Mouse (Mus musculus): Measurements from ENCODE around the gene Mrgpra9. TPM values are rescaled to one million over a fixed set of nuclear protein-coding genes. Genes with fewer than 3 reads are reported as not detected.
"Not testable (repeated sequence)": the region's sequence is repeated elsewhere in the genome, so short reads cannot be mapped to it uniquely, and the experiment has no call there.

Gene Mrgpra9
- total RNA-seq (2021) (not detected), polyA plus RNA-seq (2012; rRNA removed) (not detected in 2 replicates)
- long read RNA-seq = 0 reads

DNA sequence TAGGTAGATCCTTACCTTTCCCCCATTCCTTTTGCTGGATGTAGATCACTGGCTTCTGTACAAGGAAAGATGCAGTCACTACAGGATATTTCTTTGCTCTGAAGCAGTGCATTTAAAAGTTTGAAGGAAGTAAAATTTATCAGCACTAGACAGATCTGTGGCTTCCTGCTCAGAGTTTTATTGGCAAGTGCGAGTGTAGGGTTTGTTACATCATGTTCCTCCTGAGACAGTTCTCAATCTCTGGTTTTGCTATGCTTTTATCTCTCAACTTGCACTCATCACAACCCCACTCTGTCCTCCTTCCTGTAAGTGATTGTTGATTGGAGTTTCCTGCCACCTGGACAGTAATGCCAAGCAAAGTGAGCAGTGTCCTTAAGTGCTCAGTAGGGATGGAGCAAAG lies at the start of gene Mrgpra9:
TSS of gene Mrgpra9 (minus strand) at position 79 of the 400 bp plus-strand sequence.
- no peak for DNase-seq
- Histone ChIP-seq H3K27ac (no peak within 1 kb of the TSS), H3K4me1 (ENCODE audit: control insufficient read depth, insufficient read depth, low read length) (no peaks in the 10 kb centered on the region), H3K4me3 (no peak within 1 kb of the TSS), H3K36me3 (ENCODE audit: control insufficient read depth, insufficient read depth, low read length) (no peaks in the 10 kb centered on the region), H3K27me3 (ENCODE audit: control insufficient read depth, insufficient read depth, low read length) (no peaks in the 10 kb centered on the region), H3K9ac (ENCODE audit: low read depth, low read length) (no peak within 1 kb of the TSS), H3K79me2 (replicated peaks; ENCODE audit: control insufficient read depth, insufficient read depth, low read length) (no peaks in the 10 kb centered on the region)
- WGBS = 37% methylated on average over 1 of the region's 1 CpGs
- intact Hi-C loops (cut with DNase I) = no loop called here
- TF ChIP-seq CTCF (IDR thresholded peaks at IDR 0.05) (no peak), EP300 (IDR thresholded peaks at IDR 0.05; ENCODE audit: insufficient read depth, low read depth, low read length) (no peak), POLR2A (IDR thresholded peaks at IDR 0.05; ENCODE audit: insufficient read depth, low read depth, low read length) (no peak)

DNA sequence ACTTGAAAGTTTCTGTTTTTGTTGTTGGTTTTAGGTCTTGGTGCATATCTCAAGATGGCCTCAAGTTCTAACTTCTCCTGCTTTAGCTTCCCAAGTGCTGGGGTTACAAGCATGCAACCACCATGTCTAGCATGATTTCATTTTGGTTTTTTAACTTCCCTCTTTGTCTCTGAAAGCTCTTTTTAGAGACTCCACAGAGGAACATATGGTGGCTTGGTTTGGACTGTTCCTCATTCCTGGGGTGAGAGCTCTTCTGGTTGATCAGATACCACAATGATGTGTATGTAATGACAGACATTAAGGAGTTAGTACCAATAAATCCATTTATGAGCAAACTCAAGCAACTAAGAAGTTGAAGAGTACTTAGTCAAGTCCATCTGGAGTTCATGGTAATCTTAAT lies 47.0 kb upstream of the Mrgpra9 start:
- H3K4me3 ChIP-seq; H3K27me3 ChIP-seq (ENCODE audit: control insufficient read depth, insufficient read depth, low read length); H3K4me1 ChIP-seq (ENCODE audit: control insufficient read depth, insufficient read depth, low read length); intact Hi-C loops (cut with DNase I); H3K36me3 ChIP-seq (ENCODE audit: control insufficient read depth, insufficient read depth, low read length); H3K27ac ChIP-seq; H3K9ac ChIP-seq (ENCODE audit: low read depth, low read length); H3K79me2 ChIP-seq (replicated peaks; ENCODE audit: control insufficient read depth, insufficient read depth, low read length); DNase-seq: not testable (repeated sequence)

DNA sequence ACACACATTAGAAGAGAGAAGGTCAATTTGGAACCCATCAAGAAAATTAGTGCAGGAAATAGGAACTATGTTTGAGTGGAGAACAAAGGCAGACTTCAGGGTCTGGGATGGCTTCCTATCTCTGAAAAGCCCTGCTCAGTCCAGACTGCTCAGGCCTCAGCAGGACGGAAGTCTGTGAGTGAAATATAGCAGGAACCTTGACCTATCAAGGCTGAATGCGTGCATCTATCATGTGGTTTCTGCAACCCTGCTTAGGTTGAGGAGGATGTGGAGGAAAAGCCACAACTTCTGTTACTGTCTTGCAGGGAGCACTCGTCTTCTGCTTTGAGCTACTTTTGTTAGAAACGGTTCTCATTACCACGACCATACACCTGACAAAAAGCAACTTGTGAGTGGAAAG lies 18.9 kb upstream of the Mrgpra9 start:
- 72% methylated on average over 5 of the region's 5 CpGs for WGBS
- intact Hi-C loops (cut with DNase I); H3K9ac ChIP-seq (ENCODE audit: low read depth, low read length); H3K79me2 ChIP-seq (replicated peaks; ENCODE audit: control insufficient read depth, insufficient read depth, low read length); H3K4me1 ChIP-seq (ENCODE audit: control insufficient read depth, insufficient read depth, low read length); H3K27me3 ChIP-seq (ENCODE audit: control insufficient read depth, insufficient read depth, low read length); H3K4me3 ChIP-seq; H3K36me3 ChIP-seq (ENCODE audit: control insufficient read depth, insufficient read depth, low read length); H3K27ac ChIP-seq; DNase-seq: not testable (repeated sequence)

DNA sequence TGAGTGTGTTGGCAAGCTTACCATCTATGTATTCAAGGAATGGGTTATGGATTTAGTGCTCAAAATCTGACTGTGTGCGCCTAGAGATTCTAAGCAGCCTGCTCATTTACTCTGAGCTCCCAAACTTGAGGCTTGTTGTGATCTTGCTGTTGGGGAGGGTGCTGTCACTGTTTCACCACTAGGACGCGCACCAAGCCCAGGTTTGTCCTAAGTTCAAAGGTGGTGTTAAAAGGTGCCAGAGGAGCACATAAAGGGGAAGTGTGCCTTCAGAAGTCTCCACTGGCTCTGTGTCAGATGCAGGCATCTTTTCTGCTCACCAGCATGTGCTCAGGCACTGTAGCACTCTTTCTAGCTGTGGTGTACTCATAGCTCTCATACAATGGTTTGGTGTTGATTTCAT lies 8.0 kb downstream of the Mrgpra9 start:
- no peak overlapping the region for H3K4me3 ChIP-seq
- no peak overlapping the region for H3K9ac ChIP-seq (ENCODE audit: low read depth, low read length)
- WGBS = 65% methylated on average over 3 of the region's 3 CpGs
- no peaks in the 10 kb centered on the region for H3K36me3 ChIP-seq (ENCODE audit: control insufficient read depth, insufficient read depth, low read length)
- H3K27me3 ChIP-seq (ENCODE audit: control insufficient read depth, insufficient read depth, low read length) = no peaks in the 10 kb centered on the region
- DNase-seq = no peak
- TF ChIP-seq EP300 (IDR thresholded peaks at IDR 0.05; ENCODE audit: insufficient read depth, low read depth, low read length) (no peak), CTCF (IDR thresholded peaks at IDR 0.05) (no peak), POLR2A (IDR thresholded peaks at IDR 0.05; ENCODE audit: insufficient read depth, low read depth, low read length) (no peak)
- intact Hi-C loops (cut with DNase I) = no loop called here
- no peak overlapping the region for H3K27ac ChIP-seq
- H3K4me1 ChIP-seq (ENCODE audit: control insufficient read depth, insufficient read depth, low read length) = no peaks in the 10 kb centered on the region
- H3K79me2 ChIP-seq (replicated peaks; ENCODE audit: control insufficient read depth, insufficient read depth, low read length) = no peaks in the 10 kb centered on the region

DNA sequence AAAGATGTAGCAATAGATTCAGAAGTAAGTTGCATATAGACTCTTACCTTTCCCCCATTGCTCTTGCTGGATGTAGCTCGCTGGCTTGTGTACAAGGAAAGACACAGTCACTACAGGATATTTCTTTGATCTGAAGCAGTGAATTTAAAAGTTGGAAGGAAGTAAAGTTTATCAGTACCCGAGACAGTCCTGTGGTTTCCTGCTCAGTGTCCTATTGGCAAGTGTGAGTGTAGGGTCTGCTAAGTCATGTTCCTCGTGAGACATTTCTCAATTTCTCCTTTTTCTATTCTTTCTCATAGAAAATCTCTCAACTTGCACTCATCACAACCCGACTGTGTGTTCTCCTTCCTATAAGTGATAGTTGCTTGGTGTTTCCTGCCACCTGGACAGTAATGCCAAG lies 47.8 kb downstream of the Mrgpra9 start, which contains the start of gene Mrgpra6:
TSS of gene Mrgpra6 (minus strand) at position 91 of the 400 bp plus-strand sequence.
- no peaks in the 10 kb centered on the region for H3K27me3 ChIP-seq (ENCODE audit: control insufficient read depth, insufficient read depth, low read length)
- no peak within 1 kb of the TSS for H3K9ac ChIP-seq (ENCODE audit: low read depth, low read length)
- WGBS = 38% methylated on average over 4 of the region's 4 CpGs
- H3K4me3 ChIP-seq = no peak within 1 kb of the TSS
- intact Hi-C loops (cut with DNase I) = no loop called here
- no peak within 1 kb of the TSS for H3K27ac ChIP-seq
- no peaks in the 10 kb centered on the region for H3K79me2 ChIP-seq (replicated peaks; ENCODE audit: control insufficient read depth, insufficient read depth, low read length)
- no peak for TF ChIP-seq POLR2A (IDR thresholded peaks at IDR 0.05; ENCODE audit: insufficient read depth, low read depth, low read length)
- TF ChIP-seq CTCF (IDR thresholded peaks at IDR 0.05) = no peak
- TF ChIP-seq EP300 (IDR thresholded peaks at IDR 0.05; ENCODE audit: insufficient read depth, low read depth, low read length) = no peak
- no peaks in the 10 kb centered on the region for H3K4me1 ChIP-seq (ENCODE audit: control insufficient read depth, insufficient read depth, low read length)
- H3K36me3 ChIP-seq (ENCODE audit: control insufficient read depth, insufficient read depth, low read length) = no peaks in the 10 kb centered on the region
- DNase-seq = no peak

DNA sequence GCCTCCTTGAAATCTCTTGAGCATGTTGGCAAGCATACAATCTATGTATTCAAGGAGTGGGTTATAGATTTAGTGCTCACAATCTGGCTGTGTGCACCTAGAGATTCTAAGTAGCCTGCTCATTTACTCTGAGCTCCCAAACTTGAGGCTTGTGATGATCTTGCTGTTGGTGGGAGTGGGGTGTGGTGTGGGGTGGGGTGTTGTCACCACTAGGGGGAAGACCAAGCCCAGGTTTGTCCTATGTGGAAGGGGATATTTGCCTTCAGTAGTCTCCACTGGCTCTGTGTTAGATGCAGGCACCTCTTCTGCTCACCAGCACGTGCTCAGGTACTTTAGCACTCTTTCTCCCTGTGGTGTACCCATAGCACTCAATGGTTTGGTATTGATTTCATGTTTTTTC lies 57.4 kb downstream of the Mrgpra9 start:
- H3K27ac ChIP-seq = no peak overlapping the region
- H3K4me3 ChIP-seq = no peak overlapping the region
- no peaks in the 10 kb centered on the region for H3K4me1 ChIP-seq (ENCODE audit: control insufficient read depth, insufficient read depth, low read length)
- intact Hi-C loops (cut with DNase I) = no loop called here
- WGBS = 25% methylated on average over 1 of the region's 1 CpGs
- no peak for TF ChIP-seq POLR2A (IDR thresholded peaks at IDR 0.05; ENCODE audit: insufficient read depth, low read depth, low read length)
- TF ChIP-seq EP300 (IDR thresholded peaks at IDR 0.05; ENCODE audit: insufficient read depth, low read depth, low read length) = no peak
- TF ChIP-seq CTCF (IDR thresholded peaks at IDR 0.05) = no peak
- H3K79me2 ChIP-seq (replicated peaks; ENCODE audit: control insufficient read depth, insufficient read depth, low read length) = no peaks in the 10 kb centered on the region
- H3K27me3 ChIP-seq (ENCODE audit: control insufficient read depth, insufficient read depth, low read length) = no peaks in the 10 kb centered on the region
- DNase-seq = no peak
- H3K36me3 ChIP-seq (ENCODE audit: control insufficient read depth, insufficient read depth, low read length) = no peaks in the 10 kb centered on the region
- H3K9ac ChIP-seq (ENCODE audit: low read depth, low read length) = no peak overlapping the region

Other genes with a start within 250 kb of the Mrgpra9 start
- 1 to 10 TPM; 6.9 to 8.5 TPM for gene Spty2d1, start 244.4 kb downstream of the Mrgpra9 start, total RNA-seq (2021)
- gene Spty2d1, start 244.4 kb downstream of the Mrgpra9 start, polyA plus RNA-seq (2012; rRNA removed) = 2.7 and 4.3 TPM in 2 replicates
- 10 to 100 TPM; 20.0 to 25.0 TPM for gene Tmem86a, start 202.2 kb downstream of the Mrgpra9 start, total RNA-seq (2021)
- gene Tmem86a, start 202.2 kb downstream of the Mrgpra9 start, polyA plus RNA-seq (2012; rRNA removed) = 45.5 and 54.8 TPM in 2 replicates
- gene Ptpn5, start 119.2 kb downstream of the Mrgpra9 start, total RNA-seq (2021) = not detected
- gene Ptpn5, start 119.2 kb downstream of the Mrgpra9 start, polyA plus RNA-seq (2012; rRNA removed) = not detected in 2 replicates
- gene Mrgpra6, start 47.9 kb downstream of the Mrgpra9 start, total RNA-seq (2021) = not detected
- gene Mrgpra6, start 47.9 kb downstream of the Mrgpra9 start, polyA plus RNA-seq (2012; rRNA removed) = 0.18 TPM in 1 of 2 replicates, not detected in the other
- not detected for gene Mrgpra1, start 101.4 kb upstream of the Mrgpra9 start, total RNA-seq (2021)
- not detected in 2 replicates for gene Mrgpra1, start 101.4 kb upstream of the Mrgpra9 start, polyA plus RNA-seq (2012; rRNA removed)
- gene Mrgpra2a, start 199.3 kb upstream of the Mrgpra9 start, total RNA-seq (2021) = not detected
- not detected in 2 replicates for gene Mrgpra2a, start 199.3 kb upstream of the Mrgpra9 start, polyA plus RNA-seq (2012; rRNA removed)

Measured in heart, adult 2 months (tissue).